Mouse (Mus musculus) natural killer cell, adult 2 months (primary cell): ENCODE results near the gene Trim41.

Source experiments
- DNase-seq, 2 experiments: peaks; one replicate each; pipeline ENCODE4 v3.0.0; 2022; ENCODE audit warnings: low spot score in 2 of 2

Gene Trim41

GRCm38 (mm10) chr11:48789973-48790823 lies 27.0 kb downstream of the Trim41 start:
- peak; percentile 70 to 81 for DNase-seq

GRCm38 (mm10) chr11:48789215-48789614 lies 27.9 kb downstream of the Trim41 start:
- DNase-seq: no peak

GRCm38 (mm10) chr11:48788311-48789089 lies 28.7 kb downstream of the Trim41 start:
- peak; percentile 72 to 82 for DNase-seq

- peak; percentile 86 to 89 for DNase-seq
Observed at GRCm38 (mm10) chr11:48787455-48788211, 29.5 kb downstream of the Trim41 start.

GRCm38 (mm10) chr11:48782243-48782642 lies 34.9 kb downstream of the Trim41 start:
- no peak for DNase-seq

GRCm38 (mm10) chr11:48779450-48779849 lies 37.7 kb downstream of the Trim41 start:
- DNase-seq: peak; percentile 33 to 47

- DNase-seq: no peak
Observed at GRCm38 (mm10) chr11:48777303-48777702, 39.9 kb downstream of the Trim41 start.

- peak; percentile 50 to 62 for DNase-seq
Observed at GRCm38 (mm10) chr11:48776664-48777063, 40.5 kb downstream of the Trim41 start.

GRCm38 (mm10) chr11:48775483-48775882 lies 41.7 kb downstream of the Trim41 start:
- no peak for DNase-seq

- peak; percentile 47 to 51 for DNase-seq
Observed at GRCm38 (mm10) chr11:48774443-48775298, 42.5 kb downstream of the Trim41 start.

- peak; percentile 39 to 54 for DNase-seq
Observed at GRCm38 (mm10) chr11:48771691-48772090, 45.5 kb downstream of the Trim41 start.

GRCm38 (mm10) chr11:48767195-48767876 lies 49.8 kb downstream of the Trim41 start:
- peak in 1 of 2 experiments; percentile 40 for DNase-seq

GRCm38 (mm10) chr11:48764119-48764518 lies 53.0 kb downstream of the Trim41 start:
- DNase-seq: no peak

- DNase-seq: no peak
Observed at GRCm38 (mm10) chr11:48759021-48759420, 58.1 kb downstream of the Trim41 start.
